In genomic region chr8:116732684-116733647, GRCm38 (mm10) we compare ENCODE assay signal across 1 mouse cellular context.
TF ChIP-seq lines count a peak whose summit lies in the region.

Gene Cdyl2 (minus strand): TSS chr8:116732991.

TF ChIP-seq in CH12.LX, 34 proteins besides CTCF, POLR2A, EP300 and RAD21 (continued from another document):
- TF ChIP-seq NRF1 (IDR thresholded peaks at IDR 0.05; ENCODE audit: low read depth, low read length) = peak; percentile 73
- TF ChIP-seq USF1 (IDR thresholded peaks at IDR 0.05; ENCODE audit: low read depth, low read length) = no peak
- peak; percentile 79 for TF ChIP-seq MXI1 (IDR thresholded peaks at IDR 0.05; ENCODE audit: low read depth, low read length)
TF ChIP-seq in CH12.LX: peak in this region for 9.
